Mouse (Mus musculus) heart, postnatal 10 days (tissue): ENCODE results near the gene Sacm1l. TPM values are rescaled to one million over a fixed set of nuclear protein-coding genes. Genes with fewer than 3 reads are reported as not detected.

Experiments used
- total RNA-seq, 2 experiments: library from RNA; stranded (reverse); gene quantifications; 2 replicates each; pipeline ENCODE4 v1.2.3; 2021

Gene Sacm1l
- total RNA-seq, 2 experiments from 2014 or later, result 43.5 to 45.3 TPM

Other genes with a start within 250 kb of the Sacm1l start
- 10 to 100 TPM; 49.8 to 50.8 TPM for gene Lars2, start 162.8 kb upstream of the Sacm1l start, total RNA-seq
- 10 to 100 TPM; 49.6 to 53.5 TPM for gene Limd1, start 51.1 kb upstream of the Sacm1l start, total RNA-seq
- gene Slc6a20b, start 102.8 kb downstream of the Sacm1l start, total RNA-seq, result not detected
- gene Ccr9, start 148.7 kb downstream of the Sacm1l start, total RNA-seq, result under 1 TPM; 0.42 to 0.62 TPM
- gene Slc6a20a, start 149.1 kb downstream of the Sacm1l start, total RNA-seq, result not detected
- gene Lztfl1, start 187.9 kb downstream of the Sacm1l start, total RNA-seq, result 10 to 100 TPM; 38.3 to 42.2 TPM